15 mouse cellular contexts compared by ENCODE assay signal in genomic region chr6:135324111-135324510, GRCm38 (mm10). TPM values are rescaled to one million over a fixed set of nuclear protein-coding genes. Genes with fewer than 3 reads are reported as not detected.
DNase-seq lines count a peak whose midpoint lies in the region; ATAC-seq and TF ChIP-seq lines count a peak whose summit lies in the region.
"Had no signal": no experiment of that assay in that cellular context is flagged by ENCODE, and none has a peak within 500 bp of the region (broad histone marks: within the 10 kb centered on the region; RNA-seq: fewer than 3 reads in every experiment).

No protein-coding gene starts in this region.

- WGBS in thymus, adult 2 months = 7% methylated on average over 3 of the region's 3 CpGs

- no peaks in the 10 kb centered on the region for H3K27me3 ChIP-seq in thymus, adult 2 months (ENCODE audit: control insufficient read depth, insufficient read depth, low read length)
- H3K27me3 ChIP-seq: embryonic facial prominence, embryonic 12.5 days had no signal

- intact Hi-C loops in left cerebral cortex, postnatal 25 days (cut with DNase I) = no loop called here

- H3K4me3 ChIP-seq in thymus, adult 2 months (ENCODE audit: control insufficient read depth, insufficient read depth, low read length) = no peak overlapping the region
- H3K4me3 ChIP-seq: embryonic facial prominence, embryonic 12.5 days had no signal

- peaks cover 31% of the 10 kb centered on the region for H3K4me1 ChIP-seq in thymus, adult 2 months (replicated peaks; ENCODE audit: control insufficient read depth, insufficient read depth, low read length)

- TF ChIP-seq CTCF in thymus, adult 2 months (IDR thresholded peaks at IDR 0.05; ENCODE audit: borderline replicate concordance, control insufficient read depth, extremely low read depth, insufficient read depth, low read length, poor library complexity) = no peak

- TF ChIP-seq POLR2A in thymus, adult 2 months (IDR thresholded peaks at IDR 0.05; ENCODE audit: control insufficient read depth, extremely low read depth, insufficient read depth, low read length, poor library complexity) = no peak

- no peaks in the 10 kb centered on the region for H3K36me3 ChIP-seq in thymus, adult 2 months (ENCODE audit: control insufficient read depth, insufficient read depth, low read length)
- H3K36me3 ChIP-seq: embryonic facial prominence, embryonic 12.5 days had no signal

- H3K27ac ChIP-seq in thymus, adult 2 months (ENCODE audit: control insufficient read depth, insufficient read depth, low read length) = no peak overlapping the region
- H3K27ac ChIP-seq: embryonic facial prominence, embryonic 12.5 days had no signal

- ATAC-seq in activated CD4-positive, CD25-positive, alpha-beta regulatory T cell, adult 4 months = peak; percentile 15
- peak; percentile 61 for ATAC-seq in megakaryocyte progenitor cell, adult 5-6 weeks (replicated peaks; ENCODE audit: poor library complexity)

- DNase-seq in thymus, adult 2 months = peak; percentile 6
- no peak for DNase-seq in thymus, adult 18-20 months
- no peak for DNase-seq in urinary bladder, postnatal 10 days (ENCODE audit: low spot score)
- no peak for DNase-seq in left cerebral cortex, postnatal 25 days (ENCODE audit: low spot score in 2 of 2)
- no peak for DNase-seq in urinary bladder, adult 2 months (ENCODE audit: low spot score)
- DNase-seq: right cerebral cortex, postnatal 25 days had no signal

RNA-seq across cellular contexts. Expression of gene Pbp2, which starts 13.9 kb away (rescaled TPM):
- not detected in 2 replicates for polyA plus RNA-seq in thymus, adult 2 months (2012; rRNA removed)
- not detected for polyA plus RNA-seq in activated CD4-positive, CD25-positive, alpha-beta regulatory T cell, adult 4 months (2017; shearing (Covaris generic))
- not detected in 2 replicates for total RNA-seq in megakaryocyte progenitor cell, adult 5-6 weeks (2015)
- total RNA-seq in megakaryocyte progenitor cell, adult 5-6 weeks (2017) = not detected in 2 replicates
- under 1 TPM; 0.25 to 0.28 TPM for total RNA-seq in left cerebral cortex, postnatal 25 days (2021)
- polyA plus RNA-seq in urinary bladder, adult 2 months (2012; rRNA removed) = 0.41 and 0.52 TPM in 2 replicates
- total RNA-seq: adrenal gland, postnatal 4 days; layer of hippocampus, adult 18-20 months; liver, adult 2 months; MEL had no signal
- polyA plus RNA-seq: embryonic facial prominence, embryonic 12.5 days; heart, postnatal 0 days; hindbrain, embryonic 16.5 days; liver, adult 2 months had no signal

RNA-seq across cellular contexts. Expression of gene Emp1, which starts 38.2 kb away (rescaled TPM):
- 57.5 and 69.9 TPM in 2 replicates for polyA plus RNA-seq in thymus, adult 2 months (2012; rRNA removed)
- 10 to 100 TPM in 1 of 2 experiments, 1 to 10 TPM in 1; 7.5 to 10.5 TPM for polyA plus RNA-seq in activated CD4-positive, CD25-positive, alpha-beta regulatory T cell, adult 4 months (2017; shearing (Covaris generic))
- 0.64 and 0.74 TPM in 2 replicates for total RNA-seq in megakaryocyte progenitor cell, adult 5-6 weeks (2015)
- 0.75 and 1.1 TPM in 2 replicates for total RNA-seq in megakaryocyte progenitor cell, adult 5-6 weeks (2017)
- total RNA-seq in left cerebral cortex, postnatal 25 days (2021) = 1 to 10 TPM; 2.4 to 3.9 TPM
- polyA plus RNA-seq in urinary bladder, adult 2 months (2012; rRNA removed) = 102 and 112 TPM in 2 replicates
- total RNA-seq: MEL had no signal
